Mouse (Mus musculus) ES-Bruce4 (cell line): ENCODE measurements around the gene Rin3.

ENCODE experiments used
- CTCF ChIP-seq: IDR thresholded peaks from one replicate; pipeline ENCODE4 v1.8.1; 2011; ENCODE audit warnings: low read depth, low read length
- EP300 ChIP-seq: IDR thresholded peaks from 2 replicates; pipeline ENCODE4 v1.6.1; 2011; ENCODE audit warnings: low read depth, low read length; ENCODE audit not compliant: insufficient read depth
- POLR2A ChIP-seq: IDR thresholded peaks from one replicate; pipeline ENCODE4 v1.8.1; 2011; ENCODE audit warnings: low read length; ENCODE audit not compliant: insufficient read depth

- TF ChIP-seq CTCF (no peak), POLR2A (no peak), EP300 (no peak)
Observed at GRCm38 (mm10) chr12:102426285-102426684, 143.4 kb downstream of the Rin3 start.
